Mouse (Mus musculus): Measurements from ENCODE around the gene Rbms1. TPM values are rescaled to one million over a fixed set of nuclear protein-coding genes. Genes with fewer than 3 reads are reported as not detected.

Gene Rbms1
- total RNA-seq, 2 experiments from 2014 or later = 5.4 to 17.2 TPM

Other genes starting within 250 kb of the Rbms1 start
- not detected in 2 replicates for gene Itgb6, start 240.5 kb downstream of the Rbms1 start, total RNA-seq (2015; ENCODE audit: low replicate concordance)
- gene Itgb6, start 240.5 kb downstream of the Rbms1 start, total RNA-seq (2017; ENCODE audit: low replicate concordance) = not detected in 2 replicates